Mouse (Mus musculus) hindlimb bud, embryonic 11.5 days (tissue): ENCODE measurements at regions not wholly inside any gene's neighbourhood (a gene's known extent, or its start where the extent isn't known, plus 50 kb on each side); places are given as distances from the start of the nearest gene placed in this dataset.

ENCODE experiments used
- DNase-seq: peaks from one replicate; pipeline ENCODE4 v3.0.0-alpha.2; 2012; ENCODE audit warnings: low read depth, low spot score; ENCODE audit errors: extremely low spot score

DNA sequence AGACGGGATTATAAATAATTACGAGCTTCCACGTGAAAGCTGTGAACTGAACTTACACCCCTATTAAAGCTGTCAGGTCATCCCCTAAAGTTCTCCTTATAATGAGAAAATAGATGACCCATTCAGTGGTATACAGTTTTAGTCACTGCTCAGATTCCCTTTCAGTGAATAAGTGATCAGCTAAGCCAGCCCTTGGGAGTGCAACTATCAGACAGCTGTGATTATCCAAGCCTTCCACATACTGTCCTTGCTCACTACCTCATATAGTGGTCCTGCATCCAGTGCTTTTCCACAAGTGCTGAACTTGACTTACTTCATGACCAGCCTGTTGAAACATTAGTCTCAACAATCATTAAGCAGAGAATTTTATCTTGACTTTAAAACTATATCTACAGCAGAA is 131.2 kb upstream of the Tle1 start:
- DNase-seq: no peak

DNA sequence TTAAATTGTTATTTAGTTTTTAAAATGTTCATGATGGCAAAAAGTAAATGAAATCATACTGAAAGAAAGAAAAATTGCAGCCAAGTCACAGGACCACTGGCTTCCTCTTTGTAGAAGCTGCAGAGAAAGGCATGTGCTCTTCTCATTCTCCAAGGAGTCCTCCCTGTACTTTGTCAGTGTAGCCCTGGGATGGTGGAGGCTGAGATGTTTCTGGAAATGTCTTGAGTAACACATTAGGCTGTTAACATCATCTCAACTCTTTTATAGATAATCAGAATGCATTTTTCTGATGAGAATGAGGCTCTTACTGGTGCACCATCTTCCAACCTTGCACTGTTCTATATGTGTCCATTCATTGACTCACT is 128.3 kb upstream of the Tle1 start:
- DNase-seq: no peak

DNA sequence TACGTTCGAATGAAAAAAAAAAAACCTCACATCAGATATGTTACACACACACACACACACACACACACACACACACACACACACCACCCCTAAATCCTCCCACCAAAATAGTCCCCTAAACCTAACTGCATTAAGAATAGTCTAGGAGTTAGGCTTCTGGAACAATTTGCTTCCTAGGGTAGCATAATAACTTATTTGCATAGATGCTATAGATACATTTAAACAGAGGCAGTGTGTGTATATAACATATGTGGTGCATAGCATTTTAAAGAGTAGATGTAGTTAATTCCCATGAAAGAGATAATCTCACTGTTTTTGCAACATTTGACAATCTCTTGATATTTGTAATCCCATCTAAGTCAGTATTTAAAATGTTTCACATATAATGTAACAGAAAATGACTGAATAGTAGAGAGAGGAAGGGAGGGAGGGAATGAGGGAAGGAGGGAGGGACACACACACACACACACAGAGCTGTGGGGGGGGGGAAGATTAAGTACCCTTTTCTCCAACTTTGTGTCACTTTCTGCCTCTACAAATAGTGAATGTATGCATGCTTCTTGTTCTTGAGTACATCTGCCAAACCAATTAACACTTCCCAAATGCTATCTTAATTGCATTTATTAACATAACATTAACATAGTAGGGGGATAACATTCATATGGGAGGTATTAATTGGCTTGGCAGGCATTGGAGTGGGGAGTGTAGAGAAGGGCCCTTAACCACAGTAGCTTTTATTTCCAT is 127.7 kb upstream of the Tle1 start:
- no peak for DNase-seq

DNA sequence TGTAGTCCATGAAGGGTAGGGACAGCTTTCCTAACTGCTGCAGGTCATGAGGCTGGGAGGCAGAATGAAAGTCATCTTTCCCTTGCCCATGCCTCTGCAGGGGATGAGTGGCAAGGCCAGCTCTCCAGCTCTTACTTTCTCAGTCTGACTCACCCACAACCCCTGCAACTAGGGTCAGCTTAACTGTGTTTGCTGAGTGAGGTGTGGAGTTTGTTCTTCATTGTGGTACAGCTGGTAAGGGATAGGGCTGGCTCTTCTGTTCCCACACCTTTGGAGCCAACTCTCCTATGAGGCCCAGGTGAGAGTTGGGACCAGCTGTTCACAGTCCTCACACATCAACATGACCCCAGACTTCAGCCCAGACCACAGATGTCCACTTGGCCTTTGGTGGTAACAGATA is 124.2 kb upstream of the Tle1 start:
- no peak for DNase-seq

DNA sequence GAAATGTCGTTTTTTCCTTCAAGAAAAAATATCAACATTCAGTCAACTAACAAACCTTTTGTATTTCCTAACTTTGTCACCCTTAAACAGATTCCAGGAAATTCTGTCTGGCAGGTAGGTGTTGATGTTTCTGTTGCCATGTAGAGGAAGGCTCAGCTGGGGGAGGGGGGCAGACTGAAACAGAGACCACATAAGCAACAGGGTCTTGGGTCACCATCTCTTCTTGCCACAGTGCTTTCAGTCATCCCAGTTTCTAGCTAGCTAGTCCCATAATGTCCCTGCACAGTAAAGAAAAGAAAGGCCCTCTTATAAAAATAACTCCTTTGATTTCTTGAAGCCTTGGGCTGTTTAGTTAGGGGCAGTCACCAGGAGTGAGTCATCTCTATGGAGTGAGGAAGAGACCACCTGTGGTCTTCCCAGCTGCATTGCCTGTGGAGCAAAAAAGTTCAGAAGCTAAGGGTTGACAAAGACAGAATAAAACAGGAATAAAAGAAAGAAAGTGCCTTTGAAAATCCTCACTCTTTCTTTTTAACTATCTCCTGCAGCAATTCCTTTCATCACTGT is 84.5 kb upstream of the Tle1 start:
- DNase-seq: no peak

DNA sequence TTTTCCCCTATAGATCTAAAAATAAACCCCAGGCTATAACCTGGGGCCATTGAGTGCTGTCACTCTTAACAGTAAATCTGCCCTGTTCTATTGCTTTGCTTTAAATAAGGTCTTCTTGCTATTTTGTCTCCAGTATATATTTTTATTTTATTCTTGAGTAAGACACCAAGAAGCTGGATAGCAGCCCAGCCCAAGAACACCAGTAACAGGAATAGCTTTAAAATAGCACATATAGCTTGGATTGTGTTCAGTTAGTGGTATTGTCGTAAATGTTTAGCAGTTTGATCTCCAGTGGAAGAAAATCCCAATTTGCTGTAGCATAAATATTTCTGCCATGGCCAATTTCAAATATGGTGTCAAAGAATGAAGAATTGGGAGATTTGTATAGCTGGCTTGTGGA is 49.8 kb upstream of the Tle1 start:
- DNase-seq: no peak
